Comparison of ENCODE assay signal across 9 mouse cellular contexts in the genomic region with DNA sequence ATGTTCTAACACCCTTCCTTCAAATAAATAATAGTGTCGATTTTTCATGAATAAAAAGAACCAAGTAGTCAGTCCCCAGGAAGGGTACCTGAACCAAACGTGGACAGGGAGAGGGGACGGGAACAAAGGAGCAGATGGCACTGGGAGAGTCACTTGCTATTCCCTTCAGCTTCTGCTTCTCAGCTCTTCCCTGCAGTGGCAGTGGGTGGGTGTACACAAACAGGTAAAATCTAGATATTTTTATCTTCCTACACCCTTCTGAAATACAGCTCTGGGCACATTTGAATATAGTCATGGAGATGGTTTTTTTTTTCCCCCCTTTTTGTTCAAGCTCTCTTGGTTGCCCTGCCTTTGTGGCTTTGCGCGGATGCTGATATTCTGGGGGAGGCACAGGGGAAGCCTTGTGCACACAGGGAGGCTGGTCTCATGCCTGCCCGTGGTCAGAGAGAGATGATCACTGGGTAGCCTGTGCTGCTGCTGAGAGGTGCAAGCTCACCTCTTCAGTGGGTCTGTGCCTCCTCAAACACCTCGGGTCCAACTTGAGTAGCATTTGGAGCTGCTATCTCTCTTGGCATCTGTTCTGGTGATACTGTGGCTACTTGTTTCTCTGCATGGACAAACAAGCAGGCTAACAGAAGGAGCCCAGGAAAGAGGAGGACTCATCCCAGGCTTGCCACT.
DNase-seq lines count a peak whose midpoint lies in the region; ATAC-seq and TF ChIP-seq lines count a peak whose summit lies in the region.
"Had no signal": no experiment of that assay in that cellular context is flagged by ENCODE, and none has a peak within 500 bp of the region (broad histone marks: within the 10 kb centered on the region; RNA-seq: fewer than 3 reads in every experiment).

No protein-coding gene starts in this region.

- no peak for ATAC-seq in midbrain, embryonic 11.5 days (ENCODE audit: low FRiP score)
- ATAC-seq in hindbrain, embryonic 15.5 days (ENCODE audit: low FRiP score, low read depth): peak; percentile 69; the same call in 1 of the 2 replicates

- no peaks in the 10 kb centered on the region for H3K27me3 ChIP-seq in cerebellum, adult 2 months (ENCODE audit: control insufficient read depth, insufficient read depth, low read length)
- no peaks in the 10 kb centered on the region for H3K27me3 ChIP-seq in midbrain, embryonic 11.5 days (ENCODE audit: control insufficient read depth, insufficient read depth, low read length)
- no peaks in the 10 kb centered on the region for H3K27me3 ChIP-seq in midbrain, embryonic 10.5 days (ENCODE audit: low read depth, poor library complexity, severe bottlenecking)
- no peaks in the 10 kb centered on the region for H3K27me3 ChIP-seq in hindbrain, embryonic 15.5 days

- TF ChIP-seq CTCF in cerebellum, adult 2 months (IDR thresholded peaks at IDR 0.05; ENCODE audit: borderline replicate concordance, insufficient read depth, low read depth, low read length): no peak

- H3K9me3 ChIP-seq in midbrain, embryonic 11.5 days (ENCODE audit: control insufficient read depth, low read length): no peaks in the 10 kb centered on the region
- H3K9me3 ChIP-seq in midbrain, embryonic 10.5 days (replicated peaks): no peaks in the 10 kb centered on the region
- H3K9me3 ChIP-seq in hindbrain, embryonic 15.5 days: no peaks in the 10 kb centered on the region

- no peak overlapping the region for H3K9ac ChIP-seq in midbrain, embryonic 11.5 days (ENCODE audit: low read length)
- no peak overlapping the region for H3K9ac ChIP-seq in hindbrain, embryonic 15.5 days
- H3K9ac ChIP-seq: lung, embryonic 14.5 days had no signal

- H3K4me1 ChIP-seq in cerebellum, adult 2 months (ENCODE audit: control insufficient read depth, insufficient read depth, low read length): peaks cover 16% of the 10 kb centered on the region
- peaks cover 2% of the 10 kb centered on the region for H3K4me1 ChIP-seq in midbrain, embryonic 11.5 days (ENCODE audit: control insufficient read depth, insufficient read depth, low read length)
- peaks cover 10% of the 10 kb centered on the region for H3K4me1 ChIP-seq in midbrain, embryonic 10.5 days
- H3K4me1 ChIP-seq in hindbrain, embryonic 15.5 days (replicated peaks): peaks cover 26% of the 10 kb centered on the region

- H3K36me3 ChIP-seq in midbrain, embryonic 11.5 days (ENCODE audit: control insufficient read depth, insufficient read depth, low read length): no peaks in the 10 kb centered on the region
- H3K36me3 ChIP-seq in midbrain, embryonic 10.5 days: 0 out of 2 replicates have a peak, but pooled peaks cover under 1% of the 10 kb centered on the region
- no peaks in the 10 kb centered on the region for H3K36me3 ChIP-seq in hindbrain, embryonic 15.5 days

- H3K27ac ChIP-seq in cerebellum, adult 2 months (ENCODE audit: insufficient read depth, low read length): peak overlapping the region; percentile 70
- no peak overlapping the region for H3K27ac ChIP-seq in midbrain, embryonic 11.5 days (ENCODE audit: low read depth, low read length)
- no peak overlapping the region for H3K27ac ChIP-seq in midbrain, embryonic 10.5 days (replicated peaks)
- H3K27ac ChIP-seq in hindbrain, embryonic 15.5 days (replicated peaks): peak overlapping the region; percentile 77

- TF ChIP-seq POLR2A in cerebellum, adult 2 months (IDR thresholded peaks at IDR 0.05; ENCODE audit: borderline replicate concordance, insufficient read depth, low read length): no peak

- WGBS in cerebellum, adult 2 months: 9% methylated on average over 7 of the region's 7 CpGs
- 76% methylated on average over 7 of the region's 7 CpGs for WGBS in midbrain, embryonic 11.5 days
- WGBS in midbrain, embryonic 10.5 days: 72% methylated on average over 7 of the region's 7 CpGs
- WGBS in hindbrain, embryonic 15.5 days: 48% methylated on average over 7 of the region's 7 CpGs

- no peak overlapping the region for H3K4me3 ChIP-seq in cerebellum, adult 2 months (replicated peaks; ENCODE audit: insufficient read depth, low read depth, low read length)
- no peak overlapping the region for H3K4me3 ChIP-seq in midbrain, embryonic 11.5 days (ENCODE audit: low read depth, low read length)
- H3K4me3 ChIP-seq in midbrain, embryonic 10.5 days: no peak overlapping the region
- no peak overlapping the region for H3K4me3 ChIP-seq in hindbrain, embryonic 15.5 days

- peak; percentile 30 to 40 for DNase-seq in cerebellum, adult 2 months
- DNase-seq in cerebellum, adult 8-10 months: no peak
- peak; percentile 79 for DNase-seq in midbrain, embryonic 11.5 days (ENCODE audit: low spot score, missing footprints)
- no peak for DNase-seq in midbrain, embryonic 10.5 days (ENCODE audit: low spot score)
- peak; percentile 43 for DNase-seq in telencephalon, adult 2 months (ENCODE audit: low read depth, low spot score)
- DNase-seq in ovary, postnatal 36 days (ENCODE audit: low spot score): no peak
- no peak for DNase-seq in embryo, embryonic 9.5 days (ENCODE audit: extremely low spot score)

- H3K4me2 ChIP-seq in midbrain, embryonic 11.5 days: no peak overlapping the region
- peak overlapping the region; percentile 2; the same call in 1 of the 2 replicates for H3K4me2 ChIP-seq in hindbrain, embryonic 15.5 days
- H3K4me2 ChIP-seq: lung, embryonic 14.5 days had no signal

Comparison
In these comparisons a context has a peak if more than half of its experiments do, and no peak if none do; other contexts are left out.
1. DNase-seq: peak in cerebellum, adult 2 months (2 of 2), midbrain, embryonic 11.5 days (single experiment) and telencephalon, adult 2 months (single experiment); none in cerebellum, adult 8-10 months (single experiment), midbrain, embryonic 10.5 days (single experiment), ovary, postnatal 36 days (single experiment) and embryo, embryonic 9.5 days (single experiment).
2. H3K27ac ChIP-seq: peak in cerebellum, adult 2 months (single experiment) and hindbrain, embryonic 15.5 days (single experiment); none in midbrain, embryonic 11.5 days (single experiment) and midbrain, embryonic 10.5 days (single experiment).